Mouse (Mus musculus) megakaryocyte, embryonic 14.5 days (primary cell): ENCODE data around the gene Nmnat3. TPM values are rescaled to one million over a fixed set of nuclear protein-coding genes. Genes with fewer than 3 reads are reported as not detected.
A peak's percentile ranks its signal among the peaks of the same experiment; 100 is the strongest.

ENCODE experiments used
- H3K27me3 ChIP-seq: replicated peaks from 2 replicates; pipeline ENCODE3; 2012; ENCODE audit warnings: inconsistent platforms
- H3K36me3 ChIP-seq: replicated peaks from 2 replicates; pipeline ENCODE3; 2012; ENCODE audit warnings: low read length, inconsistent platforms, mixed read lengths
- H3K4me1 ChIP-seq: 2 replicates; pipeline ENCODE4 v1.6.1; 2012; ENCODE audit warnings: inconsistent platforms
- H3K4me3 ChIP-seq: replicated peaks from 2 replicates; pipeline ENCODE3; 2012; ENCODE audit warnings: moderate library complexity, mild to moderate bottlenecking, inconsistent platforms
- H3K9me3 ChIP-seq: 2 replicates; pipeline ENCODE4 v1.6.1; 2012; ENCODE audit warnings: inconsistent platforms
- FLI1 ChIP-seq: IDR thresholded peaks from 2 replicates; pipeline ENCODE4 v1.6.1; 2012; ENCODE audit warnings: low read length, inconsistent platforms, mixed read lengths
- GATA1 ChIP-seq: IDR thresholded peaks from 3 replicates; pipeline ENCODE4 v1.6.1; 2012; ENCODE audit warnings: mixed read lengths, low read length, inconsistent platforms, borderline replicate concordance
- polyA plus RNA-seq: library from polyadenylated mRNA; stranded (reverse); fragments of >175 nt; gene quantifications from 2 replicates; pipeline ENCODE4 v1.2.3, GENCODE M21; 2012; ENCODE audit warnings: low replicate concordance; ENCODE audit not compliant: insufficient read depth

Gene Nmnat3
- polyA plus RNA-seq, 1 experiment, result 30.2 TPM

DNA sequence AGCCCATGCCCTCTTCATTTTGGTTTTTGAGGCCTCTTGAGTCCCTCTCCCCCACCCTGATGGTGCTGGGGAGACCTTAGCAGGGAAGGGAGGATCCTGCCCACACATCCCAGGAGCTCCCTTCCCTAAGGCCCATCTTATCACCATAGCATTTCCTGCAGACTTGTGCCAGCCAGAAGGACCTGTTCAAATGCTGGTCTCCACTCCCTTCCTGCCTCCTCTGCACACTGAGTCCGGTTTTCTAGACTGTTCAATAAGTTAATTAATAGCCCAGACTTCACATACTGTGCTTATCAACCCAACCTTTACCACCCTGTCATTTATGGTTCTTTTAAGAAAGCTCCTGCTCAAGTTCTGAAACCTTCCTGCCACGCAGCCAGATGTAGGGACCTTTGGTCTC lies 179.5 kb downstream of the Nmnat3 start:
- Histone ChIP-seq H3K9me3 (no peaks in the 10 kb centered on the region), H3K4me1 (peaks cover 62% of the 10 kb centered on the region), H3K36me3 (no peaks in the 10 kb centered on the region), H3K27me3 (no peaks in the 10 kb centered on the region), H3K4me3 (peak overlapping the region; percentile 75)
- no peak for TF ChIP-seq FLI1
- TF ChIP-seq GATA1, result no peak

Other genes starting within 250 kb of the Nmnat3 start
- 10.7 and 13.8 TPM in 2 replicates for gene Rbp1, start 135.5 kb downstream of the Nmnat3 start, polyA plus RNA-seq
- gene Rbp2, start 198.7 kb downstream of the Nmnat3 start, polyA plus RNA-seq, result 2.4 TPM in 1 of 2 replicates, not detected in the other